Mouse (Mus musculus) urinary bladder, postnatal 25 days (tissue): Measurements from ENCODE around the gene Klhdc8b.

Source experiments
- DNase-seq: peaks from one replicate; pipeline ENCODE4 v3.0.0; 2022; ENCODE audit warnings: low spot score

Klhdc8b gene

GRCm38 (mm10) chr9:108481520-108482210, 20.3 kb upstream of the Klhdc8b start:
- DNase-seq: no peak

- no peak for DNase-seq
Observed at GRCm38 (mm10) chr9:108480813-108481519, 19.6 kb upstream of the Klhdc8b start.

GRCm38 (mm10) chr9:108479721-108480351, 18.5 kb upstream of the Klhdc8b start, which contains the start of gene Lamb2:
TSS of gene Lamb2 (plus strand) at chr9:108479736.
- peak; percentile 35 for DNase-seq

- DNase-seq: no peak
Observed at GRCm38 (mm10) chr9:108479241-108479640, 17.9 kb upstream of the Klhdc8b start.

- DNase-seq: peak; percentile 73
Observed at GRCm38 (mm10) chr9:108478638-108479156, 17.3 kb upstream of the Klhdc8b start.

GRCm38 (mm10) chr9:108474528-108474927, 13.1 kb upstream of the Klhdc8b start:
- DNase-seq: no peak

GRCm38 (mm10) chr9:108469845-108470244, 8.5 kb upstream of the Klhdc8b start:
- DNase-seq: no peak

- no peak for DNase-seq
Observed at GRCm38 (mm10) chr9:108469430-108469829, 8.0 kb upstream of the Klhdc8b start.

- no peak for DNase-seq
Observed at GRCm38 (mm10) chr9:108466219-108466618, 4.8 kb upstream of the Klhdc8b start.

- DNase-seq: no peak
Observed at GRCm38 (mm10) chr9:108463713-108464112, 2.3 kb upstream of the Klhdc8b start.

GRCm38 (mm10) chr9:108462192-108462591, 811 bp upstream of the Klhdc8b start:
- no peak for DNase-seq

GRCm38 (mm10) chr9:108461675-108462074, 294 bp upstream of the Klhdc8b start:
- no peak for DNase-seq

GRCm38 (mm10) chr9:108460319-108461178, 832 bp downstream of the Klhdc8b start, which contains the start of gene Ccdc71:
TSS of gene Ccdc71 (plus strand) at chr9:108460527.
- DNase-seq: peak; percentile 84

GRCm38 (mm10) chr9:108459939-108460318, 1.5 kb downstream of the Klhdc8b start:
- DNase-seq: no peak

GRCm38 (mm10) chr9:108456953-108457352, 4.4 kb downstream of the Klhdc8b start:
- no peak for DNase-seq

- DNase-seq: no peak
Observed at GRCm38 (mm10) chr9:108455747-108456571, 5.4 kb downstream of the Klhdc8b start.

GRCm38 (mm10) chr9:108454429-108454828, 7.0 kb downstream of the Klhdc8b start:
- no peak for DNase-seq

- DNase-seq: no peak
Observed at GRCm38 (mm10) chr9:108453458-108453857, 7.9 kb downstream of the Klhdc8b start.

- no peak for DNase-seq
Observed at GRCm38 (mm10) chr9:108452911-108453310, 8.5 kb downstream of the Klhdc8b start.

GRCm38 (mm10) chr9:108452291-108452906, 9.0 kb downstream of the Klhdc8b start:
- peak; percentile 90 for DNase-seq
